Mouse (Mus musculus): Measurements from ENCODE around the gene Pcbd1.

GRCm38 (mm10) chr10:61063271-61063864 is 25.8 kb upstream of the Pcbd1 start:
- TF ChIP-seq CTCF (IDR thresholded peaks at IDR 0.05; ENCODE audit: borderline replicate concordance, insufficient read depth, low read length) (no peak), POLR2A (IDR thresholded peaks at IDR 0.05; ENCODE audit: low read depth, low read length) (no peak)
